Mouse (Mus musculus) forebrain, embryonic 11.5 days (tissue): ENCODE measurements around the gene Ggcx. TPM values are rescaled to one million over a fixed set of nuclear protein-coding genes. Genes with fewer than 3 reads are reported as not detected.

ENCODE experiments used
- ATAC-seq: fragments of 200-750 bp; cut with Nextera tagmentation; replicated peaks from 2 replicates; pipeline ENCODE4 v1.8.0; 2017; ENCODE audit warnings: moderate TSS enrichment; ENCODE audit not compliant: low FRiP score
- DNase-seq: peaks from one replicate; pipeline ENCODE4 v3.0.0-alpha.2; 2017; ENCODE audit warnings: low spot score
- H3K27ac ChIP-seq: fragments of 300-500 bp; sonication (generic); 2 replicates; pipeline ENCODE4 v1.5.1; 2014; ENCODE audit warnings: low read depth, low read length
- H3K27me3 ChIP-seq: fragments of 300-500 bp; sonication (generic); 2 replicates; pipeline ENCODE4 v1.6.1; 2014; ENCODE audit warnings: mild to moderate bottlenecking, low read length, mixed read lengths; ENCODE audit not compliant: control insufficient read depth, insufficient read depth
- H3K36me3 ChIP-seq: fragments of 300-500 bp; sonication (generic); 2 replicates; pipeline ENCODE4 v1.6.1; 2014; ENCODE audit warnings: mild to moderate bottlenecking, low read length, moderate library complexity, mixed read lengths; ENCODE audit not compliant: control insufficient read depth, insufficient read depth
- H3K4me1 ChIP-seq: fragments of 300-500 bp; sonication (generic); replicated peaks from 2 replicates; pipeline ENCODE4 v1.6.1; 2014; ENCODE audit warnings: low read length, mixed read lengths; ENCODE audit not compliant: control insufficient read depth, insufficient read depth
- H3K4me2 ChIP-seq: fragments of 300-500 bp; sonication (generic); 2 replicates; pipeline ENCODE4 v1.6.1; 2014; ENCODE audit warnings: low read depth, mild to moderate bottlenecking, low read length, moderate library complexity, mixed read lengths; ENCODE audit not compliant: severe bottlenecking
- H3K4me3 ChIP-seq: fragments of 300-500 bp; sonication (generic); 2 replicates; pipeline ENCODE4 v1.5.1; 2014; ENCODE audit warnings: low read depth, low read length
- H3K9ac ChIP-seq: fragments of 300-500 bp; sonication (generic); 2 replicates; pipeline ENCODE4 v1.6.1; 2014; ENCODE audit warnings: low read length
- H3K9me3 ChIP-seq: fragments of 300-500 bp; sonication (generic); 2 replicates; pipeline ENCODE4 v1.6.1; 2016; ENCODE audit warnings: low read length, mixed read lengths; ENCODE audit not compliant: control insufficient read depth
- WGBS: fragments of 180-500 bp; shearing (Covaris S2); extraction: QIAGEN DNeasy Blood & Tissue Kit; methylation state at CpG from one replicate; pipeline ENCODE4 v1.1.7; 2014; 5-methylcytosine and 5-hydroxymethylcytosine counted together
- polyA plus RNA-seq: library from polyadenylated mRNA; unstranded; fragments of >200 nt; fragmentation: Nextera tagmentation; extraction: Ambion mirVana; gene quantifications from 2 replicates; pipeline ENCODE4 v1.2.1, GENCODE M21; 2014

The Ggcx gene
- polyA plus RNA-seq: 11.7 and 13.5 TPM in 2 replicates

DNA sequence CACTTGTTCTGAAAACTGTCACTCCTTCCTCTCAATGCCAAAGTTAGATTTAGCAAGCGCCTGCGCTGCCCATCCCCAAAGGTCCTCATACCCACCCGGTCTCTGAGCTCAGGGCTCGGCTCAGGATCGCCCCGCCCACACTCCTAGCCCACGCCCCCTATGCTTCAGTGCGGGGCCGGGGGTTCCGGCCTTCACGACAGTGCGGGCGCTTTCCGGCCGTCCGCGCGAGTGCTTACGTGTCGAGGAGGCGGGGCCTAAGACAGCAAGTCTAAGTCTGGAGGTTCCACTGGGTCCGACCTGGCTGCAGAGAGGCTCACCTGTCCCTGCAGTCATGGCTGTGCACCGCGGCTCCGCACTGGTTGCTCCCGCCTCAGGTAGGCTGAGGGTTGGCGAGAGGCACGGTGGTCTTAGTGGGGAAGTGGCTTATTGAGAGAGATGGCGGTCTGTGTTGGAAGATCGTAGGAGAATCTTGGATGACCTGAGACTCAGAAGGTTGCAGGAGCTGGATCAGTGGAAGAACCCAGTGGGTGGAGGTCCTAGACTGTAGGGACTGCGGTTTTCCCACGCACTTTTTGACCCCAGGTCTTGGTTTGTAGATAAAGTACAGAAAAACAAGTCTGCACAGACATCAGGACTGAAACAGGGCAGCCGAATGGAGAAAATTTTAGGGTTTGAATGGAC lies at the start of gene Ggcx:
Ggcx (plus strand) TSS at position 233 of the 681 bp plus-strand sequence.
- peak within 1 kb of the TSS; percentile 73 for H3K4me3 ChIP-seq
- DNase-seq (peak; percentile 97), ATAC-seq (peak; percentile 96)
- 2% methylated on average over 33 of the region's 33 CpGs for WGBS
- H3K9ac ChIP-seq: peak within 1 kb of the TSS; percentile 75
- peaks cover 4% of the 10 kb centered on the region; the same call in 1 of the 2 replicates for H3K4me1 ChIP-seq
- H3K27ac ChIP-seq: no peak within 1 kb of the TSS
- H3K36me3 ChIP-seq: no peaks in the 10 kb centered on the region
- H3K4me2 ChIP-seq: peak within 1 kb of the TSS; percentile 78
- H3K9me3 ChIP-seq: no peaks in the 10 kb centered on the region
- H3K27me3 ChIP-seq: no peaks in the 10 kb centered on the region

DNA sequence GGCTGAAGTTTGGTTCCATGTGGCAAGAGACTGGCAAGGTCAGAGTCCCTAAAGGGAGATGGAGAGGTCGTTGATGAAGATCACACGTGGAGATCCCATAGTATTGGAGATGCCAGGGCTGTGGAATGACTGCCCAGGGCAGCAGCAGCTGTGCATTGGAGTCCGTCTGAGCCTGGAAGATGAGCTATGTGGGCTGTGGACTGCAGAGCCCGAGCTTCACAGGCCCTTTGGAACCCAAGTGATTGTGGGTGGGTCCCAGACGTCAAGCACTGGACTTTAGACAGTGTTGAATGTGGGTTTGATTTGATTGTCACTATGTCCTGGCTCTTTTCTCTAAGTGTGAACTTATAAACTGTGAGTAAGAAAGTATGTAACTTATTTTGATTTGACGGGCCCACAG lies 49.1 kb upstream of the Ggcx start:
- H3K36me3 ChIP-seq: no peaks in the 10 kb centered on the region
- no peak for ATAC-seq
- H3K4me2 ChIP-seq: no peak overlapping the region
- peaks cover 5% of the 10 kb centered on the region; the same call in 1 of the 2 replicates for H3K4me1 ChIP-seq
- H3K4me3 ChIP-seq: no peak overlapping the region
- H3K9me3 ChIP-seq: no peaks in the 10 kb centered on the region
- no peak overlapping the region for H3K9ac ChIP-seq
- H3K27me3 ChIP-seq: no peaks in the 10 kb centered on the region
- no peak for DNase-seq
- WGBS: 70% methylated on average over 6 of the region's 6 CpGs
- no peak overlapping the region for H3K27ac ChIP-seq

DNA sequence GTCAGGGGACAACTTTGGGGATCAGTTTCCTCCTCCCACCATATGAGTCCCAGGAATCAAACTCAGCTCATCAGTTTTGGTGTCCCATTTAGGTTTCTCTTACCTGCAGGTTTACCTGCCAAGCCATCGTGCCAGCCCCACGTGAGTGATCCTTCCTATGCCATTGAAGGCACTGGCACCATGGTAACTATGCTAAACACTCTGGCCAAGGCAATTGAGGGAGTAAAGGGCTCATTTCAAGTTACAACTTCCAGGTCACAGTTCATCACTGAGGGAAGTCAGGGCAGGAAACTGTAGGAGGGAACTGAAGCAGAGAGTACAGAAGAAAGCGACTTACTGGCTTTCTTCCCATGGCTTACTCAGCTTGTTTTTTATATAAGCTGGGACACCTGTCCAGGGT lies 47.8 kb upstream of the Ggcx start:
- Histone ChIP-seq H3K4me3 (no peak overlapping the region), H3K9ac (no peak overlapping the region), H3K4me1 (peaks cover 5% of the 10 kb centered on the region; the same call in 1 of the 2 replicates), H3K27ac (no peak overlapping the region), H3K36me3 (no peaks in the 10 kb centered on the region), H3K27me3 (no peaks in the 10 kb centered on the region), H3K4me2 (no peak overlapping the region), H3K9me3 (no peaks in the 10 kb centered on the region)
- DNase-seq (no peak), ATAC-seq (no peak)
- WGBS: 66% methylated on average over 3 of the region's 3 CpGs

DNA sequence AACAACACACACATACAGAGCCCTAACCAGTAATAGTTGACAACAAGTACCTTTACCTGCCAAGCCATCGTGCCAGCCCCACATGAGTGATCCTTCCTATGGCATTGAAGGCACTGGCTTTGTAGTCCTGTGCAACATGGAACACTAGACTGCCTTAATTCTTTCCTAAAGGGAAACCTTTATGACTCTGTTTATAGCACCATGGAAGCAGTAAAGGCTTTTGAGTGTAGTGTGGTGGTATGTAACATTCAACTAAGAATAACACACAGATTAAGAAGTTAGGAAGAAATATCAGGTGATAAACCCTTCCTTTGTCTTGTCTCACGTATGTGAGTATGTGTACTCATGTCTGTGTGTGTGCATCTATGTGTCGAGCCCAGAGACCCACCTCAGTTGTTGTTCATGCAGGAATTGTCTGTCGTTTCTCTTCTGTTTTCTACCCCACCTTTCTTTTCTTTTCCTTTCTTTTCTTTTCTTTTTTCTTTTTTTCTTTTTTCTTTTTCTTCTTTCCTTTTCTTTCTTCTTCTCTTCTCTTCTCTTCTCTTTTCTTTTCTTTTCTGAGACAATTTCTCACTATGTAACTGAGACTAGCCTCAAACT lies 47.2 kb upstream of the Ggcx start, which contains the start of gene Rnf181:
Rnf181 (minus strand) TSS at position 113 of the 600 bp plus-strand sequence.
- Histone ChIP-seq H3K36me3 (no peaks in the 10 kb centered on the region), H3K4me2 (no peak within 1 kb of the TSS), H3K4me3 (no peak within 1 kb of the TSS), H3K9ac (no peak within 1 kb of the TSS), H3K4me1 (peaks cover 5% of the 10 kb centered on the region; the same call in 1 of the 2 replicates), H3K27ac (no peak within 1 kb of the TSS), H3K9me3 (no peaks in the 10 kb centered on the region), H3K27me3 (no peaks in the 10 kb centered on the region)
- ATAC-seq: no peak
- DNase-seq: no peak
- 80% methylated on average over 4 of the region's 4 CpGs for WGBS

DNA sequence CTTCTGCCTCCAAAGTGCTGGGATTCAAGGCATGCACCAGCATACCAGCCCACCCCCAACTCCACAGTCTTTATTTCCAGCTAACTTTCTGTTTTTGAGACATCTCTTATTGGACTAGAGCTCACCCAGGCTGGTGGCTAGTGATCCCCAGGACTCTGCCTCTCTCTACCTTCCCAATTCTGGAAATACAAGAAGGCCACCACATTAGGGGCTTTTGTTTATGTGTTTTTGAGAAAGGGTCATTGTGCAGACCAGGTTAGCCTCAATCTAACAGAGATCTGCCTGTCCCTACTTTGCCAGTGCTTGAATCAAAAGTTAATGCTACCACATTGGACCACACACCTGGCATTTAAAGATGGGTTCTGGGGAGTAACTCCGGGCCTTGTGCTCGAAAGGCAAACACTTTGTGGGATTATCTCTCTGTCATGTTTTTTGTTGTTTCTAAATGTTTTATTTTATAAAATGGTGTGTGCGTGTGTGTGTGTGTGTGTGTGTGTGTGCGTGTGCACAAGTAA lies 46.6 kb upstream of the Ggcx start:
- no peak overlapping the region for H3K27ac ChIP-seq

DNA sequence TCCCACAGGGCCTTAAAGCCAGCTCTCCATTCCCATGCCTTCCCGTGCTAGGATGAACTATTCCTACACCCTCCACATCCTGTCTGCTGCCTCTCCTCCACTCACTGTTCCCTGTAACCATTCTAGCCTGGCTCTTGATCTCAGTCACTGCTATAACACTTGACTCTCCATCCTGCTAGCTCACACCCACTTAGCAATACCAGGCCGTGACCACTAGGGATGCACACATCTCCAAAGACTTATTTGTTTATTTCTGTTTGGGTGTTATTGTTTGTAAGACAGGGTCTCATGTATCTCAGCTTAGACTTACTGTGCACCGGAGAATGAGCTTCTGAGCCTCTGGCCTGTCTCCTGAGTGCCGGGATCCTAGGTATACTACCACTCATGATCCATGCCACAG lies 44.6 kb upstream of the Ggcx start:
- H3K4me1 ChIP-seq: no peaks in the 10 kb centered on the region
- no peak overlapping the region for H3K4me2 ChIP-seq
- H3K9ac ChIP-seq: no peak overlapping the region
- no peaks in the 10 kb centered on the region for H3K36me3 ChIP-seq
- 83% methylated on average over 4 of the region's 4 CpGs for WGBS
- no peak for DNase-seq
- no peaks in the 10 kb centered on the region for H3K27me3 ChIP-seq
- no peaks in the 10 kb centered on the region for H3K9me3 ChIP-seq
- H3K4me3 ChIP-seq: no peak overlapping the region
- ATAC-seq: no peak
- H3K27ac ChIP-seq: no peak overlapping the region

More for the DNA sequence above, 46.6 kb upstream of the Ggcx start:
- no peaks in the 10 kb centered on the region for H3K9me3 ChIP-seq
- H3K36me3 ChIP-seq: no peaks in the 10 kb centered on the region
- ATAC-seq: no peak
- H3K4me2 ChIP-seq: no peak overlapping the region
- H3K4me3 ChIP-seq: no peak overlapping the region
- DNase-seq: no peak
- H3K9ac ChIP-seq: no peak overlapping the region
- H3K27me3 ChIP-seq: no peaks in the 10 kb centered on the region
- peaks cover 5% of the 10 kb centered on the region; the same call in 1 of the 2 replicates for H3K4me1 ChIP-seq
- WGBS: 74% methylated on average over 4 of the region's 4 CpGs

DNA sequence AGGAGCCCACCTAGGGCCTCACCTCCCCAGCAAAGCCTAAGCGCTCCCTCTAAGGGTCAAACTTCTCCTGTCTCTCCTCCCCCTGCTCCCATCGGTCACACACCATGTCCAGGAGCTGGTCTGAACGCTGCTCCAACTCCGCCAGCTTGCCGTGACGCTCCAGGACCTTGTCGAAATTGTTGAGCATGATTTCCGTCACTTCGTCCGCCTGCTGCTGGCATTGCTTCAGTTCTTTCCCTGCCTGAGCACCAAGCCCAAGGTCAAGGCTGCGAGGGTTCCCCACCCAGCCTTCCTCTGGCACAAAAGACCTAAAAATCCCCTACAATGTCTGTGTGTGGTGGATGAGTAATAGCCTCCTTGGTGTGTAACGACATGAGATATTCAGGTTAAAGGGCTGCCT lies 44.0 kb upstream of the Ggcx start:
- ATAC-seq (no peak), DNase-seq (no peak)
- H3K36me3 ChIP-seq: no peaks in the 10 kb centered on the region
- no peak overlapping the region for H3K9ac ChIP-seq
- no peaks in the 10 kb centered on the region for H3K27me3 ChIP-seq
- H3K4me3 ChIP-seq: no peak overlapping the region
- WGBS: 85% methylated on average over 12 of the region's 12 CpGs
- no peak overlapping the region for H3K27ac ChIP-seq
- no peaks in the 10 kb centered on the region for H3K9me3 ChIP-seq
- H3K4me2 ChIP-seq: no peak overlapping the region
- H3K4me1 ChIP-seq: no peaks in the 10 kb centered on the region

DNA sequence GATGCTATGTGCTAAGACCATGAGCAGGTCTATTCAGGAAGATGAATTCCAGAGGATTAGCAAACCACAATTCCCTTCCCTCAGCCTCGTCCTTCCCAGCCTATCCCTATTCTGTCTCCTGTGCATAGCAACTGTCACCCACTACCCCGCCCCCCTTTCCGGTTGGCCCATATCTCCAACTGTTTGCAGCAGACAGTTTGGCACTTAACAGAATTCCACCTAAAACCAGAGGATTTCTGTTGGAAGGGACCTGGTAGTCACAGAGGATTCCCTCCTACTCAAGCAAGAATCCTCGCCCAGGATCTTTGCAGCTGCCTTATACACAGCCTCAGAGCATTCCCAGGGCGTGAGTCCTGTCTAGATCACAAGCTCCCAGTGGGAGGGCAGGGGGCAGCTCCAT lies 43.0 kb upstream of the Ggcx start:
- 53% methylated on average over 5 of the region's 5 CpGs for WGBS
- no peak overlapping the region for H3K4me3 ChIP-seq
- H3K27ac ChIP-seq: no peak overlapping the region
- no peak for DNase-seq
- H3K4me1 ChIP-seq: no peaks in the 10 kb centered on the region
- H3K4me2 ChIP-seq: no peak overlapping the region
- H3K9ac ChIP-seq: no peak overlapping the region
- no peaks in the 10 kb centered on the region for H3K36me3 ChIP-seq
- ATAC-seq: no peak
- H3K27me3 ChIP-seq: no peaks in the 10 kb centered on the region
- H3K9me3 ChIP-seq: no peaks in the 10 kb centered on the region
